Mouse (Mus musculus) lung, postnatal 4 days (tissue): ENCODE measurements at regions not wholly inside any gene's neighbourhood (a gene's known extent, or its start where the extent isn't known, plus 50 kb on each side); places are given as distances from the start of the nearest gene placed in this dataset.

Source experiments
- DNase-seq, 2 experiments: peaks; one replicate each; pipeline ENCODE4 v3.0.0; 2021

- no peak for DNase-seq
Measured at GRCm38 (mm10) chr4:101340741-101341140, 75.7 kb upstream of the Jak1 start.

DNA sequence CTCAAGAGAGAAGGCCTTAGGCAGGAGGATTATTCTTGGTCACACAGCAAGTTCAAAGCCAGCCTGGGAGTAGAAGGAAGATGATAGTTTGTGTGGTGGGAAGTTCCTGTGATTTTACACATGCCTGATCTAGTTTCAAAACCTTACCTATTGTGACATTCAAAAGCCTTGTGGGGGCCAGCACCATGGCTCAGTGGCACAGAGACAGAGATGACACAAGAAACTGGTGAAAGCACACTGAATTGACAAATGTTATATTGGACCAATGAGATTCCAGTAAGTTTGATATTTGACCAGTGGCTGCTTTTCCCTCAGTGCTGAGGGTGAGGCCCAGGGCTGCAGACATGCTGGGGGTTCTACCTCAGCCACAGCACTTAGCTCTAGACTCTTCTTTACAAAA is 73.1 kb upstream of the Jak1 start:
- no peak for DNase-seq

- DNase-seq: no peak
Measured at GRCm38 (mm10) chr4:101336811-101337210, 71.7 kb upstream of the Jak1 start.

DNA sequence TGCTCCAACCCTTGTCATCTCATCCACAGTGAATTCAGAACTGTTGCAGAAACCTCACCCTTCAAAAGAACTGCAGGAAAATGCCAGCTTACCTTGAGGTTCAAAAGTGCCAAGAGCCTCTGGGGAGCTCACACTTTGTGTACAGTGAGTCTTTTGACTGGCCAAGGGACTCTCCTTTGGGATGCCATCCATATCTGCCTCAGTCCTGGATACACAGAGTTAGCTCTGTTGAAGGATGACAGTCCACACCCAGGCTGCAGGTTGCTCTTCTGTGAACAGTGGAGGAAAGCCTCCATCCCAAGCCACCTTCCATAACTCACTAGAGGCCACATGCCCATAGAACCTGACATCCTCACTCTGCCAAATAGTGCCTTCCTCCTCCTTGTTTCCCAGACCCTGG is 71.3 kb upstream of the Jak1 start:
- no peak for DNase-seq

- DNase-seq: no peak
Measured at GRCm38 (mm10) chr4:101333868-101334267, 68.8 kb upstream of the Jak1 start.

DNA sequence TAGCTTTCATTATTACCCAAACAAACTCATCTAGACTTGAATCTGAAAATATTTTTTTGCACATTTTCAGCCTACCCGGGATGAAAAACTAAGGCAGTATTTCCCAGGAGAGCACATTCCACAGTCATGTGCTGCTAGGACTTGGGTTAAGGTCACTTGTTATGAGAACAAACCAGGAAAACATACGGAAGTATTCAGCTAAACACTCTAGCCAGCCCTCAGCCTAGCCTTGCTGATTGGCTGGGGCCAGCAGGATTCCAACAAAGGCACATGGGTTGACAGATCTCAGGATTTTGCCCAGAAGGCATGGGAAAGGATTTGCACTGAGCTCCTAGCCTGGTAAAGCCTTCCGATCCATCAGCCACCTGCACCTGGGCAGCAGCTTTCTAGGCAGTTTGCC is 68.0 kb upstream of the Jak1 start:
- peak in 1 of 2 experiments; percentile 40 for DNase-seq

DNA sequence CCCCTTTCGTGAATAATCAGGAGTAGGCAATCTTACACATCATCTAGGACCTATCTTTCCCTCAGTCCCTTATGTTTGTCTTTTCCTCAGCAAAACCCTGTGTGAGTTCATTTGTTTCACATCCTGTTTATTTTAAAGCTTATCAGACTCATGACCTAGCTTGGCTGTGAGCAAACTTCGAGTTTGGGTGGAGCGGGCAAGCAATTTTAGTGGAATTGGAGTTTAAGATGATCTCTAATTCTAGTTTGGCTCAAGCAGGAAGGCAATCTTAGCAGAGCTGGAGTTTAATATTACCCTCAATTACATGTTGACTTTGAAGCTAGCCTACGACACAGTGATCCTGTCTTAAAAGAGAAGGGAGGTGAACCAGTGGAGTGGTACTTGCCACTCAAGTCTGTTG is 66.1 kb upstream of the Jak1 start:
- DNase-seq: no peak

GRCm38 (mm10) chr4:101329060-101329459 is 64.0 kb upstream of the Jak1 start:
- no peak for DNase-seq

- no peak for DNase-seq
Measured at GRCm38 (mm10) chr4:101326067-101326466, 61.0 kb upstream of the Jak1 start.

GRCm38 (mm10) chr4:101321731-101322130 is 56.6 kb upstream of the Jak1 start:
- no peak for DNase-seq

DNA sequence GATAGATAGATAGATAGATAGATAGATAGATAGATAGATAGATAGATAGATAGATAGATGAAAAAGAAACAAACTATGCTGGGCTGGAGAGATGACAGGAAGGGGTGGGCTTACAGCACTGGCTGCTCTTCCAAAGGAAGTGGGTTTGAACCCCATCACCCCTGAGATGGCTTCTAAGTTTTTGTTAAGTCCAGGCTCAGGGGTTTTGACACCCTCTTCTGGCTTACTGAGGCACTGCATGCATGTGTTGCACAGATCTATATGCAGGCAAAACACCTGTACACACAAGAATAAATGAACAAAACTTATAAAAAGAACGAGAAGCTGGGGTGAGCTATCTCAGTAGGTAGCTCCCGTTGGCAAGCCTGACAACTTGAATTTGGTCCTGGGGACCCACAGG is 55.5 kb upstream of the Jak1 start:
- DNase-seq: peak in 1 of 2 experiments; percentile 55

DNA sequence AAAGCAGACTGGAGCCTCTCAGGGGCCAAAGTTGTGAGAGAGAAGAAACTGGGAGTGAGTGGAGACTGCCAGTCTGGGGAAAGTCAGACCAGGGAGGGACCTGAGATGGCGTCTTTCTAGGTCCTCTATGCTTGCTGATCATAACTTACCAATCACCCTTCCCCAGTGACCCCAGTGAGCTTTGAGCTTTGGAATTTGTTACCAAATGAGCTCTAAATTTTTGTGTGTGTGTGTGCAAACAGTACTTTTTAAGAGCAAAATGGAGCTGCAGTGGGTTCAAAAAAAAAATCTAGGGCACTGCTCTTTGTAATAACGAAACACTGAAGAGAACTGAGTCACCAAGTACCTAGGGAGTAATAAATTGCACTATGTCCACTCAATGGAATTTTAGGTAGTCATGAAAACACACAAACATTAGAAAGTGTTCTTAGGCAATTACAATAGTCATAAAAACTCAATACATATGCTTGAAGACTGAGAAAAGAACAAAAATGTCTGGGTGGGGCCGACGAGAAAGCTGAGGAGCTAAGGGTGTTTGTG is 54.7 kb upstream of the Jak1 start:
- DNase-seq: no peak

DNA sequence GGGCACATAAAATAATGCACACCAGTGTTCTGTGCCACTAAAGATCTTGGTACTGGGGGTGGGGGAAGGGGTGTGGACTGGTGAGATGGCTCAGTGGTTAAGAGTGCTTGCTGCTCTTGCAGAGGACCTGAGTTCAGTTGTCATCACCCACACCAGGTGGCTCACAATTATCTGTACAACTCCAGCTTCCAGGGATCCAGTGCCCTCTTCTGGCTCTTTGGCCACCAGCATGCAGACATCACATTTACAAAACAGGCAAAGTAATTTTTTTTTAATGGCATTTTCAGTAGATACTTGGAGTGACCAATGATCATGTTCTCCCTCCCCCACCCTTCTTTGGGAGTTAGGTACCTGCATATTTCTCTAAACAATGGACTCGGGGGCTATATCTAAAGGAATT is 53.8 kb upstream of the Jak1 start:
- no peak for DNase-seq

DNA sequence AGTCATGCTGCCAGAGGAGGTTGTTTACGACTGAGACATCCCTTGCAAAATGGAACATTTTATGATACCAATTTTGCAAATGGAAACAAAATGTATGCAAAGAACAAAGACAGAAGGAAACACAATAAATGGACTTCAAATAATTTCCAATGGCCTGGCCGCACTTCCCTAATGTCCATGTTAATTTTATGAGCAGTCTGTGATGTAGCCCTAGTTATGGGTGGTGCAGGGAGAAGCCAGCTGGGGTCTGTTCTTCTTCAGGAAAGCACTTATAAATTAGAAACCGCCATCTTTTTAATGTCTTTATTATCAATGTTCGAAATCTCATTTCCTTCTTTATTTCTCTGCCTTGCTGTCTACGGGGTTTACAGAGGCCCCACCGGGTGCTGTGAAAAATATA is 51.0 kb upstream of the Jak1 start:
- DNase-seq: no peak
